Mouse (Mus musculus) kidney, adult 18-20 months (tissue): ENCODE results near the gene Grasp.

ENCODE experiments used
- DNase-seq: peaks from one replicate; pipeline ENCODE4 v3.0.0; 2021

Gene Grasp

GRCm38 (mm10) chr15:101278589-101278988, 54.6 kb downstream of the Grasp start:
- DNase-seq = no peak

GRCm38 (mm10) chr15:101279430-101279999, 55.5 kb downstream of the Grasp start:
- DNase-seq = no peak
